Mouse (Mus musculus) MEL (cell line): ENCODE results near the gene Prol1. TPM values are rescaled to one million over a fixed set of nuclear protein-coding genes. Genes with fewer than 3 reads are reported as not detected.
"Not testable (repeated sequence)": the region's sequence is repeated elsewhere in the genome, so short reads cannot be mapped to it uniquely, and the experiment has no call there.

Experiments used
- DNase-seq: peaks from one replicate; pipeline ENCODE4 v3.0.0; 2011; ENCODE audit warnings: low read depth, low spot score
- H3K27ac ChIP-seq: 2 replicates; pipeline ENCODE4 v1.5.1; 2012; ENCODE audit warnings: low read depth, mild to moderate bottlenecking, control low read depth, low read length, moderate library complexity; ENCODE audit not compliant: control insufficient read depth
- H3K27me3 ChIP-seq, 2 experiments: fragments of 150-350 bp in 1 of 2; sonication (generic) in 1 of 2; 2 replicates each; pipeline ENCODE4 v1.6.1; 2012; ENCODE audit warnings: low read length in 2 of 2, mild to moderate bottlenecking in 2 of 2, improper control_type of control experiment in 1 of 2, moderate library complexity in 1 of 2; ENCODE audit not compliant: insufficient read depth in 2 of 2, control insufficient read depth in 1 of 2
- H3K36me3 ChIP-seq, 2 experiments: 2 replicates each; pipeline ENCODE4 v1.6.1; 2012 to 2014; ENCODE audit warnings: low read length in 2 of 2, improper control_type of control experiment in 1 of 2, inconsistent platforms in 1 of 2, mild to moderate bottlenecking in 1 of 2; ENCODE audit not compliant: insufficient read depth in 2 of 2, control insufficient read depth in 1 of 2
- H3K4me1 ChIP-seq, 2 experiments: fragments of 150-350 bp in 1 of 2; sonication (generic) in 1 of 2; 2 replicates each; pipeline ENCODE4 v1.6.1; 2012; ENCODE audit warnings: low read length in 2 of 2, improper control_type of control experiment in 1 of 2, mild to moderate bottlenecking in 1 of 2; ENCODE audit not compliant: insufficient read depth in 2 of 2, control insufficient read depth in 1 of 2
- H3K4me3 ChIP-seq, 2 experiments: fragments of 150-350 bp in 1 of 2; sonication (generic) in 1 of 2; 2 replicates each; pipeline ENCODE4 v1.5.1; 2012; ENCODE audit warnings: low read depth in 2 of 2, low read length in 2 of 2, mild to moderate bottlenecking in 2 of 2, moderate library complexity in 2 of 2, control low read depth in 1 of 2, improper control_type of control experiment in 1 of 2; ENCODE audit not compliant: control insufficient read depth in 1 of 2, insufficient read depth in 1 of 2
- H3K79me2 ChIP-seq: 2 replicates; pipeline ENCODE4 v1.6.1; 2012; ENCODE audit warnings: mild to moderate bottlenecking, low read length, moderate library complexity; ENCODE audit not compliant: control insufficient read depth, poor library complexity, insufficient read depth
- H3K9ac ChIP-seq: 2 replicates; pipeline ENCODE4 v1.6.1; 2012; ENCODE audit warnings: low read depth, mild to moderate bottlenecking, control low read depth, low read length, moderate library complexity; ENCODE audit not compliant: control insufficient read depth, poor library complexity, severe bottlenecking
- H3K9me3 ChIP-seq: fragments of 150-350 bp; sonication (generic); replicated peaks from 2 replicates; pipeline ENCODE4 v1.6.1; 2012; ENCODE audit warnings: mild to moderate bottlenecking, low read length, improper control_type of control experiment, moderate library complexity; ENCODE audit not compliant: insufficient read depth
- CHD1 ChIP-seq: IDR thresholded peaks from 2 replicates; pipeline ENCODE4 v1.6.1; 2012; ENCODE audit warnings: low read depth, mild to moderate bottlenecking, inconsistent platforms, low read length, improper control_type of control experiment
- E2F4 ChIP-seq: IDR thresholded peaks from 2 replicates; pipeline ENCODE4 v1.6.1; 2011; ENCODE audit warnings: low read depth, low read length, improper control_type of control experiment, borderline replicate concordance
- GABPA ChIP-seq: IDR thresholded peaks from 2 replicates; pipeline ENCODE4 v1.6.1; 2012; ENCODE audit warnings: low read depth, mild to moderate bottlenecking, inconsistent platforms, low read length, improper control_type of control experiment, moderate library complexity
- GATA1 ChIP-seq: IDR thresholded peaks from 2 replicates; pipeline ENCODE4 v1.6.1; 2011; ENCODE audit warnings: low read depth, low read length, improper control_type of control experiment
- MEF2A ChIP-seq: IDR thresholded peaks from 2 replicates; pipeline ENCODE4 v1.6.1; 2014; ENCODE audit warnings: low read depth, mild to moderate bottlenecking, inconsistent platforms, low read length, improper control_type of control experiment; ENCODE audit not compliant: poor library complexity, insufficient replicate concordance, severe bottlenecking; ENCODE audit errors: extremely low read depth
- MYB ChIP-seq: IDR thresholded peaks from 2 replicates; pipeline ENCODE4 v1.6.1; 2011; ENCODE audit warnings: mild to moderate bottlenecking, low read depth, low read length, improper control_type of control experiment
- MYC ChIP-seq: IDR thresholded peaks from 2 replicates; pipeline ENCODE4 v1.6.1; 2011; ENCODE audit warnings: low read depth, mild to moderate bottlenecking, low read length, improper control_type of control experiment, moderate library complexity
- POLR2A ChIP-seq, 2 experiments: IDR thresholded peaks; 2 replicates each; pipeline ENCODE4 v1.6.1; 2011 to 2012; ENCODE audit warnings: low read length in 2 of 2, mild to moderate bottlenecking in 2 of 2, control low read depth in 1 of 2, improper control_type of control experiment in 1 of 2, low read depth in 1 of 2, moderate library complexity in 1 of 2; ENCODE audit not compliant: control insufficient read depth in 1 of 2, insufficient read depth in 1 of 2, poor library complexity in 1 of 2
- POLR2AphosphoS5 ChIP-seq: IDR thresholded peaks from 2 replicates; pipeline ENCODE4 v1.6.1; 2012; ENCODE audit warnings: low read depth, borderline replicate concordance, mild to moderate bottlenecking, inconsistent platforms, low read length, moderate library complexity, mixed read lengths
- RAD21 ChIP-seq: IDR thresholded peaks from 2 replicates; pipeline ENCODE4 v1.6.1; 2011; ENCODE audit warnings: mild to moderate bottlenecking, low read depth, low read length, improper control_type of control experiment
- RCOR1 ChIP-seq: IDR thresholded peaks from 2 replicates; pipeline ENCODE4 v1.6.1; 2012; ENCODE audit warnings: low read depth, mild to moderate bottlenecking, inconsistent platforms, low read length, improper control_type of control experiment
- SIN3A ChIP-seq: IDR thresholded peaks from 2 replicates; pipeline ENCODE4 v1.6.1; 2012; ENCODE audit warnings: low read length, improper control_type of control experiment, inconsistent platforms
- TAL1 ChIP-seq: IDR thresholded peaks from 2 replicates; pipeline ENCODE4 v1.6.1; 2012; ENCODE audit warnings: mild to moderate bottlenecking, inconsistent platforms, low read length, moderate library complexity, mixed read lengths
- polyA plus RNA-seq, 2 experiments: library from polyadenylated mRNA; stranded (reverse) in 1 of 2; unstranded in 1 of 2; fragments of >175 nt in 1 of 2; fragments of >200 nt in 1 of 2; gene quantifications; 2 replicates each; pipeline versions ENCODE4 v1.2.1 to v1.2.4; 2012; ENCODE audit warnings: low replicate concordance in 2 of 2, low read depth in 1 of 2; ENCODE audit not compliant: insufficient read length in 2 of 2, insufficient read depth in 1 of 2, missing spikeins in 1 of 2
- total RNA-seq: library from RNA; depleted of rRNA; stranded (reverse); fragments of 300-350 nt; gene quantifications from 2 replicates; pipeline ENCODE4 v1.2.3, GENCODE M21; 2012; rRNA removed

Prol1 gene
- not detected in 2 replicates for total RNA-seq
- not detected for polyA plus RNA-seq

- H3K9me3 ChIP-seq: no peaks in the 10 kb centered on the region
Observed at GRCm38 (mm10) chr5:88317012-88317411, at the start of gene Prol1. TSS of gene Prol1 (plus strand) at chr5:88317312.

GRCm38 (mm10) chr5:88268619-88269018 lies 48.5 kb upstream of the Prol1 start, which contains the start of gene Gm7714:
TSS of gene Gm7714 (plus strand) at chr5:88268919.
- Histone ChIP-seq H3K27ac (no peak within 1 kb of the TSS), H3K9ac (no peak within 1 kb of the TSS), H3K4me1 (no peaks in the 10 kb centered on the region), H3K27me3 (no peaks in the 10 kb centered on the region; a peak in 1 of 4 replicates), H3K36me3 (no peaks in the 10 kb centered on the region), H3K79me2 (no peaks in the 10 kb centered on the region), H3K9me3 (no peaks in the 10 kb centered on the region), H3K4me3 (no peak within 1 kb of the TSS)
- TF ChIP-seq E2F4: no peak
- no peak for TF ChIP-seq POLR2A (IDR thresholded peaks at IDR 0.05; ENCODE audit: control insufficient read depth in 1 of 2, insufficient read depth in 1 of 2, low read depth in 1 of 2, low read length in 2 of 2, poor library complexity in 1 of 2)
- no peak for TF ChIP-seq RAD21
- no peak for TF ChIP-seq MYB
- no peak for TF ChIP-seq GATA1
- no peak for DNase-seq

More at GRCm38 (mm10) chr5:88317012-88317411, at the start of gene Prol1:
- no peak within 1 kb of the TSS for H3K27ac ChIP-seq
- no peak within 1 kb of the TSS for H3K9ac ChIP-seq
- H3K79me2 ChIP-seq: no peaks in the 10 kb centered on the region
- no peaks in the 10 kb centered on the region for H3K27me3 ChIP-seq
- no peak for TF ChIP-seq CHD1
- TF ChIP-seq MYC: no peak
- no peak for TF ChIP-seq GATA1
- no peak for TF ChIP-seq SIN3A
- no peak for TF ChIP-seq TAL1
- no peak for TF ChIP-seq POLR2AphosphoS5
- no peak for TF ChIP-seq RCOR1
- no peak for TF ChIP-seq GABPA
- TF ChIP-seq MYB: no peak
- TF ChIP-seq MEF2A: no peak
- no peak for TF ChIP-seq E2F4
- no peaks in the 10 kb centered on the region for H3K36me3 ChIP-seq
- H3K4me3 ChIP-seq: no peak within 1 kb of the TSS
- no peak for DNase-seq
- H3K4me1 ChIP-seq: no peaks in the 10 kb centered on the region

GRCm38 (mm10) chr5:88311307-88311706 lies 5.8 kb upstream of the Prol1 start:
- not testable (repeated sequence) for H3K27ac ChIP-seq, H3K9me3 ChIP-seq, H3K4me3 ChIP-seq, DNase-seq, H3K4me1 ChIP-seq, H3K27me3 ChIP-seq, H3K79me2 ChIP-seq, H3K36me3 ChIP-seq, H3K9ac ChIP-seq

GRCm38 (mm10) chr5:88348533-88348932 lies 31.4 kb downstream of the Prol1 start:
- not testable (repeated sequence) for H3K27ac ChIP-seq, H3K4me1 ChIP-seq, H3K4me3 ChIP-seq, DNase-seq, H3K9me3 ChIP-seq, H3K36me3 ChIP-seq, H3K9ac ChIP-seq, H3K27me3 ChIP-seq, H3K79me2 ChIP-seq
